In genomic region chrX:36082917-36083316, GRCm38 (mm10) we compare ENCODE assay signal across 9 mouse cellular contexts. TPM values are rescaled to one million over a fixed set of nuclear protein-coding genes. Genes with fewer than 3 reads are reported as not detected.
A peak's percentile ranks its signal among the peaks of the same experiment; 100 is the strongest.
DNase-seq lines count a peak whose midpoint lies in the region; ATAC-seq and TF ChIP-seq lines count a peak whose summit lies in the region.
"Had no signal": no experiment of that assay in that cellular context is flagged by ENCODE, and none has a peak within 500 bp of the region (broad histone marks: within the 10 kb centered on the region; RNA-seq: fewer than 3 reads in every experiment).

No protein-coding gene starts in this region.

- no peak for TF ChIP-seq POLR2A in cerebellum, adult 2 months (IDR thresholded peaks at IDR 0.05; ENCODE audit: borderline replicate concordance, insufficient read depth, low read length)

- in situ Hi-C loops in Patski (cut with MboI; ENCODE audit: low pct_unique_long_range_greater_than_20kb), result no loop called here

- H3K36me3 ChIP-seq in hindbrain, embryonic 10.5 days, result no peaks in the 10 kb centered on the region
- H3K36me3 ChIP-seq: embryonic facial prominence, embryonic 15.5 days had no signal

- TF ChIP-seq CTCF in Patski (IDR thresholded peaks at IDR 0.05), result no peak
- TF ChIP-seq CTCF in cerebellum, adult 2 months (IDR thresholded peaks at IDR 0.05; ENCODE audit: borderline replicate concordance, insufficient read depth, low read depth, low read length), result no peak

- peak; percentile 88 for ATAC-seq in Patski

- no peaks in the 10 kb centered on the region for H3K9me3 ChIP-seq in hindbrain, embryonic 10.5 days
- H3K9me3 ChIP-seq: embryonic facial prominence, embryonic 15.5 days had no signal

- 95% methylated on average over 1 of the region's 1 CpGs for WGBS in cerebellum, adult 2 months
- 66% methylated on average over 1 of the region's 1 CpGs for WGBS in hindbrain, embryonic 10.5 days

- H3K4me3 ChIP-seq in cerebellum, adult 2 months (replicated peaks; ENCODE audit: insufficient read depth, low read depth, low read length), result no peak overlapping the region
- no peak overlapping the region for H3K4me3 ChIP-seq in hindbrain, embryonic 10.5 days
- H3K4me3 ChIP-seq: embryonic facial prominence, embryonic 15.5 days had no signal

- DNase-seq in layer of hippocampus, adult 11-12 months (ENCODE audit: low spot score), result peak; percentile 4
- DNase-seq in layer of hippocampus, adult 18-20 months (ENCODE audit: low spot score in 2 of 2), result no peak
- peak; percentile 39 for DNase-seq in Patski (ENCODE audit: low read depth, low spot score)
- peak; percentile 11 for DNase-seq in gastrocnemius, postnatal 14 days
- peak; percentile 48 for DNase-seq in lung, postnatal 4 days
- DNase-seq in cerebellum, adult 2 months, result no peak
- no peak for DNase-seq in hindbrain, embryonic 10.5 days (ENCODE audit: low spot score)
- no peak for DNase-seq in cerebellum, postnatal 10 days

- CTCF ChIA-PET in Patski (lab: Charles Lee), result interaction anchor here (2.0 kb wide), 1 partner anchor 12 kb away, joined by 8 read pairs; no protein-coding TSS in a partner anchor

- peaks cover 15% of the 10 kb centered on the region for H3K27me3 ChIP-seq in Patski
- H3K27me3 ChIP-seq in cerebellum, adult 2 months (ENCODE audit: control insufficient read depth, insufficient read depth, low read length), result no peaks in the 10 kb centered on the region
- H3K27me3 ChIP-seq in hindbrain, embryonic 10.5 days (ENCODE audit: insufficient read depth, poor library complexity, severe bottlenecking), result no peaks in the 10 kb centered on the region
- H3K27me3 ChIP-seq: embryonic facial prominence, embryonic 15.5 days had no signal

- POLR2A ChIA-PET in Patski (lab: Charles Lee), result no interaction called here

- H3K27ac ChIP-seq in cerebellum, adult 2 months (ENCODE audit: insufficient read depth, low read length), result no peak overlapping the region
- no peak overlapping the region for H3K27ac ChIP-seq in hindbrain, embryonic 10.5 days
- H3K27ac ChIP-seq: embryonic facial prominence, embryonic 15.5 days had no signal

- intact Hi-C loops in gastrocnemius, postnatal 14 days (cut with DNase I; ENCODE audit: low total_unique reads), result no loop called here

- no peaks in the 10 kb centered on the region for H3K4me1 ChIP-seq in cerebellum, adult 2 months (ENCODE audit: control insufficient read depth, insufficient read depth, low read length)
- H3K4me1 ChIP-seq in hindbrain, embryonic 10.5 days (replicated peaks), result no peaks in the 10 kb centered on the region
- H3K4me1 ChIP-seq: embryonic facial prominence, embryonic 15.5 days had no signal

RNA-seq across cellular contexts. Expression of gene Il13ra1, which starts 29.0 kb away (rescaled TPM):
- 1 to 10 TPM; 3.2 to 4.7 TPM for total RNA-seq in layer of hippocampus, adult 18-20 months (2021)
- 78.0 TPM for polyA plus RNA-seq in Patski (2021)
- 1 to 10 TPM; 3.6 to 6.7 TPM for total RNA-seq in gastrocnemius, postnatal 14 days (2021)
- polyA plus RNA-seq in cerebellum, adult 2 months (2012; rRNA removed), result 2.3 and 3.0 TPM in 2 replicates
- 2.5 and 3.1 TPM in 2 replicates for polyA plus RNA-seq in hindbrain, embryonic 10.5 days (2016; fragmentation: Nextera tagmentation; extraction: Ambion mirVana)

Comparison
In these comparisons a context has a peak if more than half of its experiments do, and no peak if none do; other contexts are left out.
1. DNase-seq: peak in layer of hippocampus, adult 11-12 months (single experiment), Patski (single experiment), gastrocnemius, postnatal 14 days (single experiment) and lung, postnatal 4 days (2 of 2); none in layer of hippocampus, adult 18-20 months (0 of 2), cerebellum, adult 2 months (0 of 2), hindbrain, embryonic 10.5 days (single experiment) and cerebellum, postnatal 10 days (0 of 2).
2. RNA of gene Il13ra1, which starts 29.0 kb away (polyA plus RNA-seq): 78.0 TPM in Patski (single experiment); 2.5 to 3.1 TPM in hindbrain, embryonic 10.5 days and 2.3 to 3.0 TPM in cerebellum, adult 2 months; every median in the first group is over 10 times any median in the second.